Mouse (Mus musculus) lung, embryonic 16.5 days (tissue): ENCODE measurements around the gene Cbx7. TPM values are rescaled to one million over a fixed set of nuclear protein-coding genes. Genes with fewer than 3 reads are reported as not detected.
A peak's percentile ranks its signal among the peaks of the same experiment; 100 is the strongest.
"Not testable (repeated sequence)": the region's sequence is repeated elsewhere in the genome, so short reads cannot be mapped to it uniquely, and the experiment has no call there.

Source experiments
- ATAC-seq: fragments of 200-750 bp; cut with Nextera tagmentation; 2 replicates; pipeline ENCODE4 v1.8.0; 2017; ENCODE audit warnings: low read depth, mild to moderate bottlenecking, moderate library complexity
- H3K27ac ChIP-seq: fragments of 300-500 bp; sonication (generic); 2 replicates; pipeline ENCODE4 v1.5.1; 2014; ENCODE audit warnings: mild to moderate bottlenecking, control low read depth, low read length
- H3K27me3 ChIP-seq: fragments of 300-500 bp; sonication (generic); 2 replicates; pipeline ENCODE4 v1.6.1; 2014; ENCODE audit warnings: low read depth, low read length, mixed read lengths; ENCODE audit not compliant: control insufficient read depth, insufficient read depth
- H3K36me3 ChIP-seq: fragments of 300-500 bp; sonication (generic); 2 replicates; pipeline ENCODE4 v1.6.1; 2014; ENCODE audit warnings: low read length; ENCODE audit not compliant: control insufficient read depth, insufficient read depth
- H3K4me1 ChIP-seq: fragments of 300-500 bp; sonication (generic); replicated peaks from 2 replicates; pipeline ENCODE4 v1.6.1; 2014; ENCODE audit warnings: low read length, mixed read lengths; ENCODE audit not compliant: control insufficient read depth, insufficient read depth
- H3K4me2 ChIP-seq: fragments of 300-500 bp; sonication (generic); 2 replicates; pipeline ENCODE4 v1.6.1; 2014; ENCODE audit warnings: low read depth, low read length, control low read depth
- H3K4me3 ChIP-seq: fragments of 300-500 bp; sonication (generic); 2 replicates; pipeline ENCODE4 v1.5.1; 2014; ENCODE audit warnings: mild to moderate bottlenecking, low read length, control low read depth
- H3K9ac ChIP-seq: fragments of 300-500 bp; sonication (generic); 2 replicates; pipeline ENCODE4 v1.6.1; 2014; ENCODE audit warnings: low read length, control low read depth
- H3K9me3 ChIP-seq: fragments of 300-500 bp; sonication (generic); 2 replicates; pipeline ENCODE4 v1.6.1; 2016; ENCODE audit warnings: low read length; ENCODE audit not compliant: control insufficient read depth
- WGBS: fragments of 180-500 bp; shearing (Covaris S2); extraction: QIAGEN DNeasy Blood & Tissue Kit; methylation state at CpG from one replicate; pipeline ENCODE4 v1.1.7; 2014; 5-methylcytosine and 5-hydroxymethylcytosine counted together
- polyA plus RNA-seq: library from polyadenylated mRNA; unstranded; fragments of >200 nt; fragmentation: Nextera tagmentation; extraction: Ambion mirVana; gene quantifications from 2 replicates; pipeline ENCODE4 v1.2.1, GENCODE M21; 2015

The Cbx7 gene
- polyA plus RNA-seq, 1 experiment from 2014 or later: 3.1 TPM

- no peak overlapping the region for H3K4me3 ChIP-seq
- no peak overlapping the region for H3K9ac ChIP-seq
- H3K9me3 ChIP-seq: no peaks in the 10 kb centered on the region
- 76% methylated on average over 6 of the region's 6 CpGs for WGBS
- H3K27ac ChIP-seq: no peak overlapping the region
- H3K36me3 ChIP-seq: peaks cover 7% of the 10 kb centered on the region; the same call in 1 of the 2 replicates
- no peaks in the 10 kb centered on the region for H3K27me3 ChIP-seq
- peaks cover 14% of the 10 kb centered on the region for H3K4me1 ChIP-seq
- H3K4me2 ChIP-seq: no peak overlapping the region
- ATAC-seq: no peak
Observed at GRCm38 (mm10) chr15:79899828-79900510, 71.0 kb downstream of the Cbx7 start.

- Histone ChIP-seq H3K4me3 (no peak overlapping the region), H3K4me1 (peaks cover 15% of the 10 kb centered on the region), H3K27me3 (no peaks in the 10 kb centered on the region), H3K27ac (no peak overlapping the region), H3K9ac (no peak overlapping the region), H3K4me2 (no peak overlapping the region), H3K9me3 (no peaks in the 10 kb centered on the region), H3K36me3 (peaks cover 7% of the 10 kb centered on the region; the same call in 1 of the 2 replicates)
- ATAC-seq: no peak
- 65% methylated on average over 5 of the region's 5 CpGs for WGBS
Observed at GRCm38 (mm10) chr15:79898988-79899387, 71.9 kb downstream of the Cbx7 start.

- no peaks in the 10 kb centered on the region for H3K9me3 ChIP-seq
- WGBS: 61% methylated on average over 9 of the region's 9 CpGs
- peak overlapping the region; percentile 55 for H3K27ac ChIP-seq
Observed at GRCm38 (mm10) chr15:79896080-79896725, 74.7 kb downstream of the Cbx7 start.

GRCm38 (mm10) chr15:79895221-79896079 is 75.5 kb downstream of the Cbx7 start:
- H3K9me3 ChIP-seq, H3K4me2 ChIP-seq, H3K4me3 ChIP-seq, H3K36me3 ChIP-seq, ATAC-seq, H3K27me3 ChIP-seq: not testable (repeated sequence)
- H3K4me1 ChIP-seq: peaks cover 15% of the 10 kb centered on the region
- WGBS: 74% methylated on average over 9 of the region's 23 CpGs
- H3K27ac ChIP-seq: peak overlapping the region; percentile 77
- peak overlapping the region; percentile 24; the same call in 1 of the 2 replicates for H3K9ac ChIP-seq

More at GRCm38 (mm10) chr15:79896080-79896725, 74.7 kb downstream of the Cbx7 start:
- Histone ChIP-seq H3K27me3 (no peaks in the 10 kb centered on the region), H3K4me1 (peaks cover 15% of the 10 kb centered on the region), H3K36me3 (peaks cover 7% of the 10 kb centered on the region; the same call in 1 of the 2 replicates), H3K4me3 (no peak overlapping the region), H3K4me2 (no peak overlapping the region), H3K9ac (no peak overlapping the region)
- no peak for ATAC-seq

- Histone ChIP-seq H3K27me3 (no peaks in the 10 kb centered on the region), H3K9ac (no peak overlapping the region), H3K4me1 (peaks cover 15% of the 10 kb centered on the region), H3K4me2 (no peak overlapping the region), H3K36me3 (peaks cover 7% of the 10 kb centered on the region; the same call in 1 of the 2 replicates), H3K4me3 (no peak overlapping the region), H3K27ac (no peak overlapping the region), H3K9me3 (no peaks in the 10 kb centered on the region)
- WGBS: 75% methylated on average over 4 of the region's 4 CpGs
- ATAC-seq: no peak
Observed at GRCm38 (mm10) chr15:79894343-79894742, 76.6 kb downstream of the Cbx7 start.

- Histone ChIP-seq H3K36me3 (peaks cover 7% of the 10 kb centered on the region; the same call in 1 of the 2 replicates), H3K9me3 (no peaks in the 10 kb centered on the region), H3K27me3 (no peaks in the 10 kb centered on the region), H3K9ac (peak overlapping the region; percentile 37; the same call in 1 of the 2 replicates), H3K27ac (no peak overlapping the region), H3K4me2 (peak overlapping the region; percentile 55), H3K4me3 (no peak overlapping the region), H3K4me1 (peaks cover 15% of the 10 kb centered on the region)
- WGBS: 54% methylated on average over 3 of the region's 3 CpGs
- no peak for ATAC-seq
Observed at GRCm38 (mm10) chr15:79893824-79894123, 77.1 kb downstream of the Cbx7 start.

GRCm38 (mm10) chr15:79892995-79893823 is 77.7 kb downstream of the Cbx7 start:
- WGBS: 75% methylated on average over 15 of the region's 15 CpGs
- H3K4me2 ChIP-seq: peak overlapping the region; percentile 55
- H3K27me3 ChIP-seq: no peaks in the 10 kb centered on the region
- peak overlapping the region; percentile 70 for H3K9ac ChIP-seq
- ATAC-seq: no peak
- peak overlapping the region; percentile 58 for H3K4me3 ChIP-seq
- H3K4me1 ChIP-seq: peaks cover 15% of the 10 kb centered on the region
- no peaks in the 10 kb centered on the region for H3K9me3 ChIP-seq
- H3K27ac ChIP-seq: peak overlapping the region; percentile 89; the same call in 1 of the 2 replicates
- peaks cover 5% of the 10 kb centered on the region; the same call in 1 of the 2 replicates for H3K36me3 ChIP-seq

- Histone ChIP-seq H3K4me3 (peak overlapping the region; percentile 58), H3K9ac (peak overlapping the region; percentile 70), H3K4me1 (peaks cover 15% of the 10 kb centered on the region), H3K27ac (peak overlapping the region; percentile 89), H3K27me3 (no peaks in the 10 kb centered on the region), H3K4me2 (peak overlapping the region; percentile 55), H3K9me3 (no peaks in the 10 kb centered on the region), H3K36me3 (no peaks in the 10 kb centered on the region; the same call in 1 of the 2 replicates)
- WGBS: 2% methylated on average over 12 of the region's 12 CpGs
- peak; percentile 90 for ATAC-seq
Observed at GRCm38 (mm10) chr15:79892213-79892541, 78.7 kb downstream of the Cbx7 start.
